Mouse (Mus musculus) liver, adult (tissue): ENCODE results near the gene Prpf38a.

Source experiments
- GATA4 ChIP-seq: IDR thresholded peaks from 2 replicates; pipeline ENCODE4 v1.6.1; 2014; ENCODE audit warnings: mild to moderate bottlenecking, low read length; ENCODE audit not compliant: insufficient replicate concordance

Prpf38a gene

DNA sequence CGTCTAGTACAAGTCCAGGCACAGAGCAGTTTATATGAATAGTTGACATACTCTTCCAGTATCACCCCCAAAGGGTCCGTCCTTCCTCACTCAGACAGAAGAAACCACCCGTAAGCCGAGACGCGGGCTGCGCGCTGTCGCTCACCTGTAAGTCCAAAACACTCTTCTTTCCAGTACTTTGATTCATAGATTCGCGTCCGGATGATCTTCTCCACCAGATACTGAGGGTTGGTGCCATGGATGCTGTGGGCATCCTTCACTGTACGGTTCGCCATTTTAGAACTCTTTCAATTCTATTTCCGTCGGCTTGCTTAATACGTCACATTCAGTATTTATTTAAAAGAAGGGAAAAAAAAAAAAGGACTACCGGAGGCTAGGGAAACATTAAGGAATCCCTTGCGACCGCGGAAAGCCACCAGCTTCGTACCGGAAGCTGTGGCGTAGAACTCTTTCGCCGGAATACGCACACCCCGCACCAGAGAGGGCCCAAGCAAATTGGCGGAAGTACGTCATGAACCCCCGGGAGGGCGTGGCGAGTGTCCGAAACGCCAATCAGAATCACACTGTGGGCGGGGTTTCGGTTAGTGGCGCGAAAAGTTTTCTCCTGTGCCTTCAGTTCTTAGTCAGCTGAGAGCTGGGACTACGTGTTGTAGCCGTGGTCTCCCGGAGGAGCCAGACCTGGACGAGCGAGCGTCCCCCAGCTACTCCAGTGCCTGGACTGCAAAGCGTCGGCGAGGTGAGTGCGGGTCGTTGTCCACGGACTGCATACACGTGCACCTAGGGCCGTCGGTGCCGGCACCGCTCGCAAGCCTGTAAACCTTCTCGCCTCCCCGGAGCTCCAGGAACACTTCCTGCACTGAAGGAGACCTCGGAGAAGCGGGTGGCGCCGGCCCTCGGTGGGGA lies at the start of gene Prpf38a, which contains the start of gene Orc1:
TSS of gene Prpf38a (minus strand) at position 497 of the 903 bp plus-strand sequence.
TSS of gene Orc1 (plus strand) at position 584 of the 903 bp plus-strand sequence.
- TF ChIP-seq GATA4: no peak

DNA sequence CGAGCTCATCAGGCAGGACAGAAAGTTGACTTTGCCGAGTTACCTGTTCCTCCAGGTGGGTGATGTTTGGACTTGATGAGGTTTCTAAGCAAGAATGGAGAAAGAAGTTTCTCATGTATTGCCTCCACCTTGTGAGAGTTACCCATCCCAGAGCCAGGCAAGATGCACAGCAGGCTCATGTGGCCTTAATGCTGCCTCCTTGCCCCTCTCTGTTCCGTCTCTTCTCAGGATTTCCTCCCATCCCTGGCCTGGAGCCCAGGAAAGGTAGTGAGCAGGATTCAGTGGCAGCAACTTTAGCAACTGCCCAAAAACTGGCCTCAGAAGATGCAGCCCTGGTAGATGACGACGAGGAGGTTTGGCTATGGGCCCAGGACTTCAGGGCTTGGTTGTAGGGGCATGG lies 47.9 kb upstream of the Prpf38a start:
- no peak for TF ChIP-seq GATA4

- no peak for TF ChIP-seq GATA4
Measured at GRCm38 (mm10) chr4:108621504-108621903, 42.4 kb upstream of the Prpf38a start.

DNA sequence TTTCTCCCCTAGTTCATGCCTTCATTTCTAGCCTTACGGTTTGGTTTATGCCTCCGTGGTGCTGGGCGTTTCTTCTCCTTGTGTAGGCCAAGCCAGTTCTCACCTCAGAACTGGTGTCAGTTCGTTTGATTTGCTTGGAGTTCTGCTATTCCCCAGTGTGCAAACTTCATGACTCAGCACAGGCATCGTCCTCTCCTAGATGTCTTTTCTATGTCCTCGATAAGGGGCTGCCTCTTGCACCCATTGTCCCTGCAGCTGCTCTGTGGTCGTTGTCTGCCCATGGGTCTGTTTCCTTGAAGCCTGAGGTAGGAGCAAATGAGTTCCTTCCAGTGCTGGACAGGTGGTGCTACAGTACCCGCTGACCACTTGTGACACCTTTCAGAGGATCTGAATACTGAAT lies 41.4 kb upstream of the Prpf38a start:
- TF ChIP-seq GATA4: no peak

GRCm38 (mm10) chr4:108619587-108620341 lies 40.6 kb upstream of the Prpf38a start, which contains the start of gene Cc2d1b:
Gene Cc2d1b, plus strand, starts transcription at chr4:108619940.
- TF ChIP-seq GATA4: peak; percentile 16; the same call in 1 of the 2 replicates

DNA sequence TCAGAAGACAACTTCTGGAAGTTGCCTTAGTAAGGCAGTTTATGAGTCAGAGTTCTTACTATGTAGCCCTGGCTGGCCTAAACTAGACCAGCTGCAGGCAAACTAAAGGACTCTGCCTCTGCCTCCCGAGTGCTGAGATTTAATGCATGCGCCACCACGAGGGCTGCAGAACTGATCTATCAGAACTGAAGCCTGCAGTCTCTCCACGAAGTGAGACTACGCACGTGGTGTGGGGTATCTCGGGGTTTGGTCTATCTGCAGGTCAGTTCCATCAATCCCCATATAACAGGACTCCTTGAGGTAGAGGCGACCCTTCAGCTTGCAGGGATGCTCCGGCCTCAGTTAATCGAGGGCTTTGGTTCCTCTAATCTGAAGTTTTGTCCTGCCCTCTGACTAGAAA lies 40.0 kb upstream of the Prpf38a start:
- TF ChIP-seq GATA4: no peak

GRCm38 (mm10) chr4:108618586-108618985 lies 39.5 kb upstream of the Prpf38a start:
- TF ChIP-seq GATA4: no peak

DNA sequence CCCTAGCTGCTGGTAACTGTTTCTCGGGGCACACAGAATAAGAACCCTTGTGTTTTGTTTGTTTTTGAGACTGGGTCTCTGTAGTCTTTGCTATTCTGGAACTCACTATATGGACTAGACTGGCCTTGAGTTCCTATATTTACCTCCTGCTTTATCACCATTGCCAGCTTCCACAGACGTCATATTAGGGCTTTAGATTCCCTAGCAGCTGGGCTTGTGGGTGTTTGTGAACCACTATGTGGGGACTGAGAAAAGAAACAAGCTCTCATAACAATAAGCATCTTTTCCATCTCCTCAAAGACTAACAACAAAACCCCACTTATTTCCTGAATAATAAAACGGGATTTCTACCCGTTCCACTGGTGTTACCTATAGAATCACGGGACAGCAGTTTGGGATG lies 31.8 kb upstream of the Prpf38a start:
- no peak for TF ChIP-seq GATA4

DNA sequence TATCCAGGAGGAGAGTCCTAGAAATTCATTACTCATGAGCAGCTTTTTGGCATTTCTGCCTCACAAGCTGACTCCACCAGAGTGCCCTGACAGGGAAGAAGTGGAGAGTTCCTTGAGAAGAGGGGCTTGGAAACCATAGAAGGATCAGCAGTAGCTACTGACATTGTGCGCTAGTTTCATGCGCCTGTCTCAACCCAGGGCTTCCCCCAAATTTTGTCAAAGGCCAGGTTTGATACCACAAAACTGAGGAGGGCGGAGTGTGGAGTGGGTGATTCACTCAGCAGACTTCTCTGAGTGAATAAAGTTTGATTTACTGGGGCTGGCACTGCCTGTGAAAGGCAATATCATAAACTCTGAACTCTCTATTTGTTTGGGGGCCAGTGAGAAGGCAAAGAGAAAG lies 29.5 kb upstream of the Prpf38a start:
- TF ChIP-seq GATA4: no peak

DNA sequence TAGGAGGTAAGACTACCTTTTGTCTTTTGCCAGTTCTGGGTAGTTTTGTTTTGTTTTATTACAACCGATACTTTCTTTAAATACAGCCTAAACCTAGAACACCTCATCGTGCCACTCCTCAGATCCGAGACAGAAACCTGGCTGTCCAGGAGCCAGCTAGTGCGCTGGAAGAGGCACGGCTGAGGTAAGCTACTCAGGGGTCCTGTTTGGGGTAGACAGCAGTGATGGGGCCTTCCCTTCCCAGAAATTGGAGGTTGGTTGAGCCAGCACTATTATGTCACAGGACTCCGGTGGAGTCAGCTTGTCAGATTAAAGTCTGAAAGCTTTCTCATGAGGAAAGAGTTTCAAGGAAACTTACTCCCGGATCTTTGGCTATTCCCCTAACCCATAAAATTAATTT lies 22.7 kb upstream of the Prpf38a start:
- TF ChIP-seq GATA4: no peak

DNA sequence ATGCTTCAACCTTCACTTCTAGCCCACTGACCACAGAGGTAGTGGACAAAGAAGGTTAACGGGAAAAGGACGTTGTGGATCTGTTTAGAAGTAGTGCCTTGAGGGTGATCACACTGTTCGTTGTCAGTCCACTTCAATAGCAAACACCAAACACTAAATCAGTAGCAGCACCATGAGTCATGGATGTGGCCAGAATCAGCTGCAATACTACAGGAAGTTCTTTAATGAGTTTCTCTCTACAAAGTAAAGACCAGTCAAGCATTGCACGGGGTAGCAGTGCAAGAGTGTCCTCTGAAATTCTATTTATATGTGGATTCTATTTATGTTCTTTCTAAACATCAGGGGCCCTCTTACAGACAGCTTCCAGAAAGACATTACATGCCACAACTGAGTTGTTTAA lies 19.2 kb upstream of the Prpf38a start:
- TF ChIP-seq GATA4: no peak

- TF ChIP-seq GATA4: no peak
Measured at GRCm38 (mm10) chr4:108595785-108596184, 16.6 kb upstream of the Prpf38a start.

DNA sequence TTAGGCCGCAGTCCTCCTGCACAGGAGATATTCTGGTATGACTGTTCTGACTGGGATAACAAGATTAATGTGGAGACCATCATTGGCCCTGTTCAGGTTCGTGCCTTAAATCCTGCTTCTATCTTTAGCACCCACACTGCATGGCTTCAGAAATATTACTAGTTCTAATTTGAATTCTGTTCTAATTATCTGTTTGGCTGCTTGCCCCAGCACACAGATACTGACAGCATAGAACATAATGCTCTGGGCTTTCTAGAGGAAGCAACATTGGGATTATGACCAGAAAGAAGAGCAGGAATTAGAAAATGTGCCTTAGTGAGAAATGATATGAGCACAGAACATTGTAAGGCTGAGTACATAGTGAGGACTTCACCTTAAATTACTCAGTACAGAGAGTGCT lies 14.2 kb upstream of the Prpf38a start:
- no peak for TF ChIP-seq GATA4

DNA sequence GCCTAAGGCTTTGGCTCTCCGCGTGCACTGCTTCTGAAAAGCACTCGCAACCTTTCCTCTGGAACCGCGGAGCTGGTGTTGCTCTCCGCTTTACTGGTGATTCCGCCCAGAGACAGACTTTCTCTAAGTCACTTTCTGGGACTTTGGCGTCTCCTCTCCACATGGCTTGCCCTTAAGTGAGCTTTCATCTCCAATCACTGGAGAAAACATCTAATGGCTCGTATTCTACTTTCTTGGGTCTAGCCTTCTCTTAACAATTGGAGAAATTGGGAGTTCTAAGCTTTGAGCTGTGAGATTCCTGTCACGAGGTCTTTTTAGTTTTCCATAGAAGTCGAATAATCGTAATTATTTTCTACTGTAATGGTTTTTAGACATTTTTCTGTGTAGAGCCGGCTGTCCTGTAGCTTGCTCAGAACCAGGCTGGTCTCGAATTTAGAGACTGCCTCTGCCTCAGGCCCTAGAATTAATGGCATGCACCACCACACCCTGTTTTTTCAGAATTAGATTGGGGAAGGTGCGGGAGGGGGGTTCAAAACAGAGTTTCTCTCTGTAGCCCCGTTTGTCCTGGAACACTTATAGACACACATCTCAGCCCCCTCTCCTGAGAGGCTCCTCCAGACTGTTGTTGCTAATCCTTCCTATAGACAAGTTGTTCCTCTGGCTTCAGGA lies 741 bp upstream of the Prpf38a start:
- TF ChIP-seq GATA4: no peak

GRCm38 (mm10) chr4:108572644-108573043 lies 6.5 kb downstream of the Prpf38a start:
- TF ChIP-seq GATA4: no peak

DNA sequence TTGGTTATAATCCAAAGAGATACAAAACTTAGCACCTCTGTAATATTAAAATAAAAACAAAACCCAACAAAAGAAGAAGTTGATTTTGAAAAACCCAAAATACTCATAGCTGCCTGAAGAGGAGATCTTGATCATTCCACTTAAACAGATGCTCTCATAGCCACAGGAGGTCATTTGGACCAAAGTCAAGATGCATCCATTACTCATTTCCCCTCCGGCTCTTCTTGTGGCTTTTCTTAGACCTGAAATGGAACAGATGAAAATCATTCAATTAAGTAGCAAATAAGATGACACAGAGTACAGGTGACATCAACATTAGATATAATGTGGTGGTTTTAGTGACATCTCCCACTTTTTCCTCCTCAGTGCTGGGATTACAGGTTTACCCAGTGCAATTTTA lies 14.1 kb downstream of the Prpf38a start:
- no peak for TF ChIP-seq GATA4

DNA sequence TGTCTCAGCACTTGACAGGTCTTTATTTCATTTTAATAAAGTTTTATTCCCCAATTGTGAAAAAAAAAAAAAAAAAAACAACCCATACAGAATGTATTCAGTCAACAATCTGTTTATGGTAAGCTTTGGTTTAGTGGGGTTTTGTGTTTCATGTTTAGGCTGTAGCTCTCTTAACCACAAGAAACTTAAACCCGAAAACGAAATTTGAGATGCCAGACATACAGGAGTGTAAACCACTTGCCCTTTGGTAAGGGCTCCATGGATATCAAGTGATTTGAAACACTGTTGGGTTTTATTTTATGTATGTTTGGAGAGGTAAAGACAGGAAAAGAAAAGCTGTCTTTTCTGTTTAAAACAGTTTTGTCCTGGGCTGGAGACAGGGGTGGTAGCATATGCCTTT lies 39.4 kb downstream of the Prpf38a start:
- no peak for TF ChIP-seq GATA4
